Mouse (Mus musculus): ENCODE data around the gene Ppp2r1a. TPM values are rescaled to one million over a fixed set of nuclear protein-coding genes. Genes with fewer than 3 reads are reported as not detected.
A peak's percentile ranks its signal among the peaks of the same experiment; 100 is the strongest.

The Ppp2r1a gene
- polyA plus RNA-seq, 1 experiment from 2014 or later: 402 TPM

DNA sequence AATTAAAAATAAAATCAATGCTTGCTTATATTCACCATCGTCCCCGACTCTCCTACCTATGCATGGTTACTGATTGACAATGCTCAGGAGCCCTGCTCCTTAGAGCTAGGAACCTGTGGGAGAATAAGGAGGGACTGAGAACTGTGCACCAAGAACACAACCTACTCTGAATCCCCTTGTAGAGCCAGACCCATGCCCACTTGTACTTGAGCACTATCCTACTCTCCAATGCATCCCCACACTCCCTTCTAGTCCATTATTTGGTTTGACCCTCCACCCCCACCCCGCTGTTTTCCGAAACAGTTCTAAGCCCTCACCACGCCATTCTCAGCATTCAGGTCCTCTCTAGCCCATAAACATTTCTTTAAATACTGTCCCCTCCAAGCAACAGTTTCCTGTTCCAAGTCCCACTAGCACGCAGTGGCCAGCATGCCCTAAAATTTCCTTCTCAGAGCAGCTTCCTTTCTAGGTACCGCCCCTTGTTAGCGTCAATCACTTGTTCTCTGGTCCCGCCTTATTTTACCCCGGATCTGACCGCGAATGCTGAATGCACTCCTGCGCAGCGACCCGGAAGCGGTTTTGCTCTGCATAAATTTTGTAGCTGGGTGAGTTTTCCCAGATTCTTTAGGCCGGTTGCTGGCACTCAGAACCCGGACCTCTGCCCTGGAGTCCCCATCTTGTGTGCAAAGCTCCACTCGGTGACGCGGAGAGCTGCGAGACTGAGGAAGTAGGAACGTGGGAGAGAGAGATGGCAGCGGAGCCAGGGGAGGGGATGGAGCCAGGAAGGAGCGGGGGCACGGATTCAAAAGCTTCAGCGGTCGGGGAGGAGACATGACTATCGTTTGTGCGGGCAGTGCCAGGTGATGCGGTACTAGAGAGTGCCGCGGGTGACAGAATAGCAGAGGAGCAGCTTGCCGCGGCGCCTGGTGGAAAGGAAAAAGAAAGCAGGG, 63.5 kb downstream of the Ppp2r1a start, which contains the start of gene Zfp160:
TSS of gene Zfp160 (plus strand) at position 522 of the 950 bp plus-strand sequence.
- Histone ChIP-seq H3K36me3 (peaks cover 13% of the 10 kb centered on the region), H3K27me3 (no peaks in the 10 kb centered on the region), H3K4me1 (peaks cover 11% of the 10 kb centered on the region), H3K9me3 (no peaks in the 10 kb centered on the region), H3K4me2 (replicated peaks) (peak within 1 kb of the TSS; percentile 88), H3K27ac (peak within 1 kb of the TSS; percentile 90), H3K4me3 (peak within 1 kb of the TSS; percentile 89), H3K9ac (peak within 1 kb of the TSS; percentile 89)
- 6% methylated on average over 36 of the region's 36 CpGs for WGBS
- ATAC-seq (ENCODE audit: insufficient number of reproducible peaks, insufficient read depth, low FRiP score, low TSS enrichment): peak; percentile 97

- H3K9ac ChIP-seq: peak overlapping the region; percentile 89
- WGBS: 26% methylated on average over 1 of the region's 1 CpGs
- H3K4me3 ChIP-seq: peak overlapping the region; percentile 89
- peaks cover 16% of the 10 kb centered on the region for H3K36me3 ChIP-seq
- H3K4me1 ChIP-seq: peaks cover 11% of the 10 kb centered on the region
- peak overlapping the region; percentile 90 for H3K27ac ChIP-seq
- no peaks in the 10 kb centered on the region for H3K27me3 ChIP-seq
- no peaks in the 10 kb centered on the region for H3K9me3 ChIP-seq
- ATAC-seq (ENCODE audit: insufficient number of reproducible peaks, insufficient read depth, low FRiP score, low TSS enrichment): no peak
- peak overlapping the region; percentile 88 for H3K4me2 ChIP-seq (replicated peaks)
Observed at GRCm38 (mm10) chr17:21009726-21010125, 64.6 kb downstream of the Ppp2r1a start.

Other genes starting within 250 kb of the Ppp2r1a start
- gene Vmn1r227, start 215.5 kb upstream of the Ppp2r1a start, polyA plus RNA-seq (2016; fragmentation: Nextera tagmentation; extraction: Ambion mirVana): not detected in 2 replicates
- gene Vmn1r228, start 159.2 kb upstream of the Ppp2r1a start, polyA plus RNA-seq (2016; fragmentation: Nextera tagmentation; extraction: Ambion mirVana): not detected in 2 replicates
- gene Vmn1r229, start 133.8 kb upstream of the Ppp2r1a start, polyA plus RNA-seq (2016; fragmentation: Nextera tagmentation; extraction: Ambion mirVana): not detected in 2 replicates
- not detected in 2 replicates for gene Vmn1r230, start 104.9 kb upstream of the Ppp2r1a start, polyA plus RNA-seq (2016; fragmentation: Nextera tagmentation; extraction: Ambion mirVana)
- gene Vmn1r231, start 40.2 kb upstream of the Ppp2r1a start, polyA plus RNA-seq (2016; fragmentation: Nextera tagmentation; extraction: Ambion mirVana): not detected in 2 replicates
- gene Vmn1r232, start 25.6 kb upstream of the Ppp2r1a start, polyA plus RNA-seq (2016; fragmentation: Nextera tagmentation; extraction: Ambion mirVana): not detected in 2 replicates
- not detected in 2 replicates for gene Vmn1r233, start 51.2 kb downstream of the Ppp2r1a start, polyA plus RNA-seq (2016; fragmentation: Nextera tagmentation; extraction: Ambion mirVana)
- gene Zfp160, start 63.6 kb downstream of the Ppp2r1a start, polyA plus RNA-seq (2016; fragmentation: Nextera tagmentation; extraction: Ambion mirVana): 20.5 and 20.9 TPM in 2 replicates

Data from embryonic facial prominence, embryonic 12.5 days (tissue).